Mouse (Mus musculus) lung, postnatal 0 days (tissue): ENCODE measurements at regions not wholly inside any gene's neighbourhood (a gene's known extent, or its start where the extent isn't known, plus 50 kb on each side); places are given as distances from the start of the nearest gene placed in this dataset.

Experiments
- CTCF ChIP-seq: IDR thresholded peaks from 2 replicates; pipeline ENCODE4 v1.5.1; 2016; ENCODE audit warnings: antibody characterized with exemption, mild to moderate bottlenecking
- EP300 ChIP-seq: IDR thresholded peaks from 2 replicates; pipeline ENCODE4 v1.6.1; 2016; ENCODE audit warnings: antibody characterized with exemption, mild to moderate bottlenecking, control low read depth

- TF ChIP-seq CTCF = no peak
- no peak for TF ChIP-seq EP300
These were observed 743.4 kb downstream of the Hace1 start for GRCm38 (mm10) chr10:46321040-46321439.
